Mouse (Mus musculus): ENCODE measurements at regions not wholly inside any gene's neighbourhood (a gene's known extent, or its start where the extent isn't known, plus 50 kb on each side); places are given as distances from the start of the nearest gene placed in this dataset.

DNA sequence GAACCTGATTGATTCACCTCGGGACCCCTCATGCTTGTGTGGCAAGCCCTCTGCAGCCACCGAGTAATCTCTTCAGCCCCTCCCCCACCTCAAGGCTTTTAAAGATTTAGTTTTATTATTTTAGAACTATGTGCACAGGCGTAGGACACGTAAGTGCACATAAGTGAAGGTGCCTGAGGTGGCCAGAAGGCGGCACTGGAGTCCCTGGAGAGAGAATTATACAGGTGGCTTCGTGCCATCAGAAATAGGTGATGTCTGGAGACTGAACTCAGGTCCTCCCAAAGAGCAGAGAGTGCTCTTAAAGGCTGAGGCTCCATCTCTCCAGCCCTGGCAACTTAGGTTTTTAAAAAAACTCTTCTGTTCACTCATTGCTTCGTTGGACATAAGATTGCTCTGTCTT lies 78.7 kb upstream of the Gm6793 start:
- Histone ChIP-seq H3K36me3 (ENCODE audit: control insufficient read depth, insufficient read depth, low read length) (no peaks in the 10 kb centered on the region), H3K4me3 (ENCODE audit: extremely low read depth, insufficient read depth, insufficient read length) (no peak overlapping the region), H3K4me1 (ENCODE audit: control insufficient read depth, insufficient read depth, insufficient read length) (no peaks in the 10 kb centered on the region), H3K27me3 (ENCODE audit: control insufficient read depth, insufficient read depth, low read length) (no peaks in the 10 kb centered on the region), H3K27ac (ENCODE audit: insufficient read depth, low read length) (no peak overlapping the region)
- 67% methylated on average over 7 of the region's 7 CpGs for WGBS
- no peak for DNase-seq (ENCODE audit: low read depth in 1 of 2, low spot score in 2 of 2)
- TF ChIP-seq CTCF (IDR thresholded peaks at IDR 0.05; ENCODE audit: extremely low read depth, insufficient read depth, insufficient read length, insufficient replicate concordance) (no peak), POLR2A (IDR thresholded peaks at IDR 0.05; ENCODE audit: low read depth, low read length) (no peak)

DNA sequence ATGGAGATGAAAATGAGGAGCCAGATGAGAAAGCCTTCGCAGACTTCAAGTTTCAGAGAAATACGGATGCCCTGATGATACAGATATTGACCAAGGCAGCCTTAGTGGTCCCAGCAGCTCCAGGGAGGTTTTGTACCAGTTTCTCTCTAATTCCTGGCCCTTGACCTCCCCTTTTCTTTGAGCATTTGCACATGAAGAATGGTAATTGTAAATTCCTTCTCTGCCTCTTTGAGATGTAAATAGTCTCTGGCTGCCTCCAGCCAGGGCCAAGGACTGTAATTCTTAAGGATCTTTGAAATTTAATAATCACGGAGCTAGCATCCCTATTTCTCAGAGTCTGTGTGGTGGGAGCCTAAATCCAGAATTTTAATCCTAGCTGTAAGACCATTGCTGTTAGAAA lies 78.0 kb upstream of the Gm6793 start:
- 65% methylated on average over 3 of the region's 3 CpGs for WGBS
- no peak overlapping the region for H3K4me3 ChIP-seq (ENCODE audit: extremely low read depth, insufficient read depth, insufficient read length)
- no peak for TF ChIP-seq CTCF (IDR thresholded peaks at IDR 0.05; ENCODE audit: extremely low read depth, insufficient read depth, insufficient read length, insufficient replicate concordance)

DNA sequence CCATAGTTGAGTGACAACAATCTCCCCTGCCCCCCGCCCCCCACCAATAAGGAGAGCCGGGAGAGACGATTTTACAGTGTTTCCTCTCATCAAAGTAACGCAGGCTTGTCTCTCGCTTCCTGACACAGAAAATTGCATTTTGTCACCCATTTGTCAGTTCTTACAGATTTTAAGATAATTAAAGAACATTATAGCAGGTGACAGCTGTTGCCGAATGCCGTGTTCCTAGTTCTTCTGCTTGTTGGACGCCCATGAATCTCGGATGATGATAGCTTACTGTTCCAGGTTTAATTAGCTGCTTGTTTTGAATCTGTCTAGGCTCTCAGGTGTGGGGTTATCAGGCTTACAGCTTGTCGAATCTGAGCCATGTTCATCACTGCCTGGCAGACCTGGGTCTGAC lies 63.8 kb upstream of the Gm6793 start:
- H3K4me3 ChIP-seq (ENCODE audit: extremely low read depth, insufficient read depth, insufficient read length): no peak overlapping the region
- no peak overlapping the region for H3K27ac ChIP-seq (ENCODE audit: insufficient read depth, low read length)
- no peaks in the 10 kb centered on the region for H3K4me1 ChIP-seq (ENCODE audit: control insufficient read depth, insufficient read depth, insufficient read length)
- no peaks in the 10 kb centered on the region for H3K27me3 ChIP-seq (ENCODE audit: control insufficient read depth, insufficient read depth, low read length)
- WGBS: 78% methylated on average over 10 of the region's 10 CpGs
- no peaks in the 10 kb centered on the region for H3K36me3 ChIP-seq (ENCODE audit: control insufficient read depth, insufficient read depth, low read length)
- no peak for TF ChIP-seq POLR2A (IDR thresholded peaks at IDR 0.05; ENCODE audit: low read depth, low read length)
- TF ChIP-seq CTCF (IDR thresholded peaks at IDR 0.05; ENCODE audit: extremely low read depth, insufficient read depth, insufficient read length, insufficient replicate concordance): no peak
- DNase-seq (ENCODE audit: low read depth in 1 of 2, low spot score in 2 of 2): no peak

More for the DNA sequence above, 78.0 kb upstream of the Gm6793 start:
- no peak for DNase-seq (ENCODE audit: low read depth in 1 of 2, low spot score in 2 of 2)
- no peaks in the 10 kb centered on the region for H3K36me3 ChIP-seq (ENCODE audit: control insufficient read depth, insufficient read depth, low read length)
- no peaks in the 10 kb centered on the region for H3K4me1 ChIP-seq (ENCODE audit: control insufficient read depth, insufficient read depth, insufficient read length)
- no peak overlapping the region for H3K27ac ChIP-seq (ENCODE audit: insufficient read depth, low read length)
- H3K27me3 ChIP-seq (ENCODE audit: control insufficient read depth, insufficient read depth, low read length): no peaks in the 10 kb centered on the region

DNA sequence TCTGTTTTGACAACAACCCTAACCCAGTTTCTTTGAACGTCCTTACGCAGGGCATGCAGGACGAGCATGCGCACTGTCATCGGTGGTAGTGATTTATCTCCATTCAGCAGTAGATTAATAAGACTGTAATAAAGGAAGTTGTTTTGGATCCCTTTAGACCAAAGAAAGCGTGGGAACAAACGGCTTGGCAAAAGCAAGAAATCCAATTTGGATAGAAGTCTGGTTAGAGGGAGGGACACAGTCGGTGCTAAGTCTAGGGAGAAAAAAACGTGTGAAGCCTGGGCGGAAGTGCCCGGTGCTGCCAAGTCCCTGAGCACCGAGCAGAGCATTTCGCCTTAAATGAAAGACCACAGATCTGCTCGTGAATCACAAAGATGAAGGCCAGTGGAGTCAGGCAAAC lies 57.4 kb upstream of the Gm6793 start:
- TF ChIP-seq POLR2A (IDR thresholded peaks at IDR 0.05; ENCODE audit: low read depth, low read length) (no peak), CTCF (IDR thresholded peaks at IDR 0.05; ENCODE audit: extremely low read depth, insufficient read depth, insufficient read length, insufficient replicate concordance) (no peak)
- no peak overlapping the region for H3K4me3 ChIP-seq (ENCODE audit: extremely low read depth, insufficient read depth, insufficient read length)
- DNase-seq (ENCODE audit: low read depth in 1 of 2, low spot score in 2 of 2): no peak
- H3K4me1 ChIP-seq (ENCODE audit: control insufficient read depth, insufficient read depth, insufficient read length): no peaks in the 10 kb centered on the region
- no peaks in the 10 kb centered on the region for H3K27me3 ChIP-seq (ENCODE audit: control insufficient read depth, insufficient read depth, low read length)
- H3K36me3 ChIP-seq (ENCODE audit: control insufficient read depth, insufficient read depth, low read length): no peaks in the 10 kb centered on the region
- H3K27ac ChIP-seq (ENCODE audit: insufficient read depth, low read length): no peak overlapping the region
- WGBS: 86% methylated on average over 14 of the region's 14 CpGs

DNA sequence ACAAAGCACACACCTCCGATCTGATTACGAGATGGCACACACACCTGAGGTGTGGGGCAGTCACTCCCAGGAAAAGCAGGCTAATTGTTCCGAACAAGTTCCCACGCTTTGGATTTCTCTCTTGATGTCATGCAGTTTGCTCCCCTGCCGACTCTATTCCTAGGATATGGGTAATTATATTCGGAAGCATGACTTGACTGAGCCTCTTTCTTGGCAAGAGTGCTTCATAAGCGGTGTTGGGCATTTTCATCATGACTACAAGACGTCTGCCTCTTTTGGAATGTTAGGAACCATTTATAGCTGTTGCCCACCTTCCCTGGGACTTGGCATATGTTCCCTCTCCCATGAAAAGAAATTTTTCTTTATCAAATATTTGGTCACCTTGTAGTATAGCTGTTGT lies 55.4 kb upstream of the Gm6793 start:
- Histone ChIP-seq H3K36me3 (ENCODE audit: control insufficient read depth, insufficient read depth, low read length) (no peaks in the 10 kb centered on the region), H3K4me3 (ENCODE audit: extremely low read depth, insufficient read depth, insufficient read length) (no peak overlapping the region), H3K4me1 (ENCODE audit: control insufficient read depth, insufficient read depth, insufficient read length) (no peaks in the 10 kb centered on the region), H3K27ac (ENCODE audit: insufficient read depth, low read length) (no peak overlapping the region), H3K27me3 (ENCODE audit: control insufficient read depth, insufficient read depth, low read length) (no peaks in the 10 kb centered on the region)
- no peak for DNase-seq (ENCODE audit: low read depth in 1 of 2, low spot score in 2 of 2)
- no peak for TF ChIP-seq CTCF (IDR thresholded peaks at IDR 0.05; ENCODE audit: extremely low read depth, insufficient read depth, insufficient read length, insufficient replicate concordance)
- no peak for TF ChIP-seq POLR2A (IDR thresholded peaks at IDR 0.05; ENCODE audit: low read depth, low read length)
- 91% methylated on average over 8 of the region's 8 CpGs for WGBS

All from spleen, adult 2 months (tissue).